Mouse (Mus musculus) CH12.LX (cell line): ENCODE results near the gene S100pbp. TPM values are rescaled to one million over a fixed set of nuclear protein-coding genes. Genes with fewer than 3 reads are reported as not detected.

Source experiments
- DNase-seq: peaks from one replicate; pipeline ENCODE4 v3.0.0-alpha.2; 2013; ENCODE audit errors: extremely low read depth
- H3K27ac ChIP-seq: 2 replicates; pipeline ENCODE4 v1.5.1; 2012; ENCODE audit warnings: low read depth, mild to moderate bottlenecking, control low read depth, moderate library complexity; ENCODE audit not compliant: insufficient read depth
- H3K27me3 ChIP-seq: replicated peaks from 2 replicates; pipeline ENCODE3; 2012; ENCODE audit warnings: inconsistent platforms
- H3K36me3 ChIP-seq, 2 experiments: replicated peaks in 1 of 2; 2 replicates each; pipeline versions ENCODE3 to v1.6.1; 2012; ENCODE audit warnings: inconsistent platforms in 1 of 2, low read length in 1 of 2, mild to moderate bottlenecking in 1 of 2, mixed read lengths in 1 of 2, moderate library complexity in 1 of 2; ENCODE audit not compliant: control insufficient read depth in 1 of 2, insufficient read depth in 1 of 2
- H3K4me1 ChIP-seq, 2 experiments: 2 replicates each; pipeline ENCODE4 v1.6.1; 2012; ENCODE audit warnings: inconsistent platforms in 1 of 2, moderate library complexity in 1 of 2; ENCODE audit not compliant: insufficient read depth in 2 of 2, control insufficient read depth in 1 of 2
- H3K4me2 ChIP-seq: 2 replicates; pipeline ENCODE4 v1.6.1; 2012; ENCODE audit warnings: low read depth, mild to moderate bottlenecking, control low read depth; ENCODE audit not compliant: poor library complexity, insufficient read depth, severe bottlenecking
- H3K4me3 ChIP-seq, 3 experiments: fragments of 150-350 bp in 1 of 3; sonication (generic) in 1 of 3; replicated peaks in 1 of 3; 2 replicates each; pipeline versions ENCODE3 to v1.5.1; 2011 to 2012; ENCODE audit warnings: low read depth in 2 of 3, low read length in 2 of 3, mild to moderate bottlenecking in 2 of 3, moderate library complexity in 2 of 3, control low read depth in 1 of 3, improper control_type of control experiment in 1 of 3, inconsistent platforms in 1 of 3, mixed read lengths in 1 of 3; ENCODE audit not compliant: poor library complexity in 1 of 3
- H3K79me2 ChIP-seq: replicated peaks from 2 replicates; pipeline ENCODE4 v1.6.1; 2012; ENCODE audit warnings: mild to moderate bottlenecking, moderate library complexity; ENCODE audit not compliant: control insufficient read depth, poor library complexity, insufficient read depth, severe bottlenecking; ENCODE audit errors: extremely low read depth
- H3K9ac ChIP-seq: 2 replicates; pipeline ENCODE4 v1.6.1; 2012; ENCODE audit warnings: low read depth, mild to moderate bottlenecking, control low read depth, moderate library complexity; ENCODE audit not compliant: insufficient read depth
- H3K9me3 ChIP-seq: replicated peaks from 2 replicates; pipeline ENCODE3; 2012; ENCODE audit warnings: low read length, inconsistent platforms, mixed read lengths
- EP300 ChIP-seq: IDR thresholded peaks from 2 replicates; pipeline ENCODE4 v1.6.1; 2011; ENCODE audit warnings: low read length, improper control_type of control experiment
- ETS1 ChIP-seq: conservative IDR thresholded peaks from 2 replicates; pipeline ENCODE4 v1.6.1; 2012; ENCODE audit warnings: low read depth, mild to moderate bottlenecking, inconsistent platforms, low read length, improper control_type of control experiment, moderate library complexity
- GABPA ChIP-seq: IDR thresholded peaks from 2 replicates; pipeline ENCODE4 v1.6.1; 2012; ENCODE audit warnings: low read depth, low read length, improper control_type of control experiment, inconsistent platforms; ENCODE audit not compliant: insufficient replicate concordance
- HCFC1 ChIP-seq: IDR thresholded peaks from 2 replicates; pipeline ENCODE4 v1.6.1; 2012; ENCODE audit warnings: low read depth, mild to moderate bottlenecking, inconsistent platforms, low read length, improper control_type of control experiment
- JUN ChIP-seq: IDR thresholded peaks from 2 replicates; pipeline ENCODE4 v1.6.1; 2011; ENCODE audit warnings: low read depth, mild to moderate bottlenecking, low read length, improper control_type of control experiment, moderate library complexity; ENCODE audit not compliant: insufficient read depth
- JUND ChIP-seq: conservative IDR thresholded peaks from 2 replicates; pipeline ENCODE4 v1.6.1; 2011; ENCODE audit warnings: low read depth, low read length, improper control_type of control experiment
- KAT2A ChIP-seq: IDR thresholded peaks from 2 replicates; pipeline ENCODE4 v1.6.1; 2012; ENCODE audit warnings: low read length, improper control_type of control experiment, inconsistent platforms; ENCODE audit not compliant: insufficient replicate concordance
- MAFK ChIP-seq: IDR thresholded peaks from 2 replicates; pipeline ENCODE4 v1.6.1; 2011; ENCODE audit warnings: low read length, improper control_type of control experiment; ENCODE audit not compliant: insufficient replicate concordance
- MAX ChIP-seq: IDR thresholded peaks from 2 replicates; pipeline ENCODE4 v1.6.1; 2011; ENCODE audit warnings: low read length, improper control_type of control experiment
- MAZ ChIP-seq: IDR thresholded peaks from 2 replicates; pipeline ENCODE4 v1.6.1; 2012; ENCODE audit warnings: low read depth, mild to moderate bottlenecking, inconsistent platforms, low read length, improper control_type of control experiment, moderate library complexity
- MXI1 ChIP-seq: IDR thresholded peaks from 2 replicates; pipeline ENCODE4 v1.6.1; 2011; ENCODE audit warnings: mild to moderate bottlenecking, low read depth, low read length, improper control_type of control experiment
- MYC ChIP-seq: IDR thresholded peaks from 2 replicates; pipeline ENCODE4 v1.6.1; 2011; ENCODE audit warnings: low read depth, mild to moderate bottlenecking, improper control_type of control experiment, low read length
- NELFE ChIP-seq: IDR thresholded peaks from 2 replicates; pipeline ENCODE4 v1.6.1; 2011; ENCODE audit warnings: low read depth, low read length, improper control_type of control experiment
- POLR2A ChIP-seq: IDR thresholded peaks from 2 replicates; pipeline ENCODE4 v1.6.1; 2011; ENCODE audit warnings: low read depth, mild to moderate bottlenecking, improper control_type of control experiment, low read length
- POLR2AphosphoS2 ChIP-seq: IDR thresholded peaks from 2 replicates; pipeline ENCODE4 v1.6.1; 2011; ENCODE audit warnings: low read depth, low read length, improper control_type of control experiment
- RAD21 ChIP-seq: IDR thresholded peaks from 2 replicates; pipeline ENCODE4 v1.6.1; 2011; ENCODE audit warnings: low read depth, mild to moderate bottlenecking, low read length, improper control_type of control experiment, moderate library complexity
- RCOR1 ChIP-seq: conservative IDR thresholded peaks from 2 replicates; pipeline ENCODE4 v1.6.1; 2012; ENCODE audit warnings: low read depth, mild to moderate bottlenecking, inconsistent platforms, low read length, improper control_type of control experiment
- SIN3A ChIP-seq: IDR thresholded peaks from 2 replicates; pipeline ENCODE4 v1.6.1; 2012; ENCODE audit warnings: low read length, improper control_type of control experiment, inconsistent platforms
- TBP ChIP-seq: conservative IDR thresholded peaks from 2 replicates; pipeline ENCODE4 v1.6.1; 2011; ENCODE audit warnings: low read depth, low read length, improper control_type of control experiment
- TCF12 ChIP-seq: IDR thresholded peaks from 2 replicates; pipeline ENCODE4 v1.6.1; 2014; ENCODE audit warnings: low read depth, mild to moderate bottlenecking, inconsistent platforms, low read length, improper control_type of control experiment
- USF1 ChIP-seq: IDR thresholded peaks from 2 replicates; pipeline ENCODE4 v1.6.1; 2014; ENCODE audit warnings: low read depth, mild to moderate bottlenecking, inconsistent platforms, low read length, improper control_type of control experiment
- USF2 ChIP-seq: conservative IDR thresholded peaks from 2 replicates; pipeline ENCODE4 v1.6.1; 2011; ENCODE audit warnings: low read depth, low read length, improper control_type of control experiment
- ZMIZ1 ChIP-seq: IDR thresholded peaks from 2 replicates; pipeline ENCODE4 v1.6.1; 2012; ENCODE audit warnings: low read depth, mild to moderate bottlenecking, inconsistent platforms, low read length, improper control_type of control experiment
- dilution Hi-C: fragments of 300-500 bp; cut with MboI; formaldehyde crosslinking; loops from 2 replicates; pipeline ENCODE4 v1.14.3; 2020; ENCODE audit warnings: low sequenced_read_pairs; ENCODE audit not compliant: extremely low pct_unique_long_range_greater_than_20kb, extremely low pct_ligation_motif_present
- in situ Hi-C: fragments of 300-500 bp; cut with MboI; formaldehyde crosslinking; loops from 3 replicates; pipeline ENCODE4 v1.14.3; 2019; ENCODE audit warnings: low sequenced_read_pairs, low pct_ligation_motif_present, low pct_unique_long_range_greater_than_20kb, mixed read lengths
- polyA plus RNA-seq: library from polyadenylated mRNA; unstranded; fragments of >175 nt; gene quantifications from 2 replicates; pipeline ENCODE4 v1.2.1, GENCODE M21; 2012; ENCODE audit warnings: low read depth; ENCODE audit not compliant: insufficient read length
- total RNA-seq, 2 experiments: library from RNA; depleted of rRNA; stranded (reverse); fragments of 300-350 nt in 1 of 2; fragments of >200 nt in 1 of 2; gene quantifications; 2 replicates each; pipeline ENCODE4 v1.2.3; 2012 to 2014

Gene S100pbp
- total and polyA plus RNA-seq, 3 experiments: 22.5 to 43.6 (median 43.6) TPM

- Histone ChIP-seq H3K27me3 (no peaks in the 10 kb centered on the region), H3K4me2 (no peak overlapping the region), H3K4me1 (peaks cover 0 to 12% of the 10 kb centered on the region in 2 experiments; a peak in 1 of 4 replicates), H3K9me3 (no peaks in the 10 kb centered on the region), H3K27ac (no peak overlapping the region), H3K9ac (no peak overlapping the region), H3K4me3 (no peak overlapping the region), H3K79me2 (no peaks in the 10 kb centered on the region), H3K36me3 (peaks cover 14 to 69% of the 10 kb centered on the region in 2 experiments)
- dilution Hi-C loops (no loop called here), in situ Hi-C loops (no loop called here)
- TF ChIP-seq MYC (no peak), USF1 (no peak), GABPA (no peak), JUND (no peak), MXI1 (no peak), RCOR1 (no peak), RAD21 (no peak), MAZ (no peak)
- no peak for DNase-seq
These were observed 44.8 kb downstream of the S100pbp start for GRCm38 (mm10) chr4:129144401-129145367.

GRCm38 (mm10) chr4:129143509-129143908, 46.0 kb downstream of the S100pbp start:
- H3K4me2 ChIP-seq: no peak overlapping the region
- H3K27ac ChIP-seq: no peak overlapping the region
- no peaks in the 10 kb centered on the region for H3K27me3 ChIP-seq
- H3K4me1 ChIP-seq: peaks cover 2 to 13% of the 10 kb centered on the region in 2 experiments; a peak in 3 of 4 replicates
- peaks cover 6 to 63% of the 10 kb centered on the region in 2 experiments for H3K36me3 ChIP-seq
- H3K9me3 ChIP-seq: no peaks in the 10 kb centered on the region
- in situ Hi-C loops: no loop called here
- TF ChIP-seq TCF12 (no peak), EP300 (no peak), JUN (no peak), TBP (no peak), NELFE (no peak), ETS1 (no peak), SIN3A (no peak), POLR2AphosphoS2 (no peak), HCFC1 (no peak), MYC (no peak), MAFK (no peak), POLR2A (no peak), KAT2A (no peak), RCOR1 (no peak), MAX (no peak), USF2 (no peak), ZMIZ1 (no peak)
- H3K79me2 ChIP-seq: no peaks in the 10 kb centered on the region
- dilution Hi-C loops: no loop called here
- no peak for DNase-seq
- H3K9ac ChIP-seq: no peak overlapping the region
- H3K4me3 ChIP-seq: no peak overlapping the region
